Mouse (Mus musculus) urinary bladder, postnatal 10 days (tissue): ENCODE measurements at regions not wholly inside any gene's neighbourhood (a gene's known extent, or its start where the extent isn't known, plus 50 kb on each side); places are given as distances from the start of the nearest gene placed in this dataset.

Experiments
- DNase-seq: peaks from one replicate; pipeline ENCODE4 v3.0.0; 2022; ENCODE audit warnings: low spot score

- peak; percentile 25 for DNase-seq
Measured at GRCm38 (mm10) chr5:121078531-121078930, 68.6 kb upstream of the Rph3a start.

DNA sequence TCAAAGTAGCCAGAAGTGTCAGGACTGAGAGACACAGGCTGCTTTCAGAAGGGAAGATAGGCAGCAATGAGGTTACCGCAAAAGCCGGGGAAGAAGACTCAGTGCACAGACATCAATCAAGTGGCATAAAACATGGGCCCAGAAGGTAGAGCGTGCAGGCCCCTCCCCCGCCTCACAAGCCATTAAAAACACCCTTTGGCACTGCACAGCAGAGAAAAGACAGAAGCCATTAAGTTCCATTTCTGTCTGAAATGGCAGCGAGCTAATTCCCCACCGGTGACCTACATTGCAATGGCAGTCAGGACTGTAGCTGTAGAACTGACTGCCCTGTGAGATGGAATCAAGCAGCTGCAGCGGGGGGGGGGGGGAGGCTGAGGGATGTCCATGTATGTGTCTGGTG, 66.8 kb upstream of the Rph3a start:
- DNase-seq = no peak

- DNase-seq = no peak
Measured at GRCm38 (mm10) chr5:121068821-121069220, 58.9 kb upstream of the Rph3a start.

GRCm38 (mm10) chr5:121064721-121065120, 54.8 kb upstream of the Rph3a start:
- DNase-seq = no peak

DNA sequence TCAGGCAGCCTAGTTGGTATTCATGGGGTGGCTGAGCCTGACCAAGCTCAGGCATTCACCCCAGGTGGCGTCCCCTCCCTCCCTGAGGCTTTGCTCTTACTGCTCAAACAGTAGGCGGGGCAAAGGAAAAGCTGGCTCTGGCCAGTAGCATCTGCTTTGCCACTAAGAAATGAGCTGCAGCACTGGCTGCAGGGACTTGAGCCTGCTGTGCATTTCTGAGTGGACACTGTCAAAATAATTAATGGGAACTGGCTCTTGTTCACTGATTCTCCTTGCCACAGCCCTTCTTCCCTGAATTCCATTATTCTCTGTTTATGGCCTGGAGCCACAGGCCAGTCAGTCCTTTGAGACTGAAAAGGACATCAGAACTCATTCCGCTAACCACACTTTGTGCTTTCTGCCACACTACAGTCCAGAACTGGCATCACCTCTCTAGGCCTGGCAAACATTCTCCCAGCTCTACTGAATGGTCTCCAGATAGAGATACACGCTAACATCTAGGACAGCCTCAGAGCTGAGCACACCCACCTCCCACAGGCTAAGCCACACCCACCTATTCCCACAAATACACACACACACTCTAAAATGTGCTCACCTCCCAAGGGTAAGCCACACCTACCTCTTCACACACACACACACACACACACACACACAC, 53.2 kb upstream of the Rph3a start:
- no peak for DNase-seq

DNA sequence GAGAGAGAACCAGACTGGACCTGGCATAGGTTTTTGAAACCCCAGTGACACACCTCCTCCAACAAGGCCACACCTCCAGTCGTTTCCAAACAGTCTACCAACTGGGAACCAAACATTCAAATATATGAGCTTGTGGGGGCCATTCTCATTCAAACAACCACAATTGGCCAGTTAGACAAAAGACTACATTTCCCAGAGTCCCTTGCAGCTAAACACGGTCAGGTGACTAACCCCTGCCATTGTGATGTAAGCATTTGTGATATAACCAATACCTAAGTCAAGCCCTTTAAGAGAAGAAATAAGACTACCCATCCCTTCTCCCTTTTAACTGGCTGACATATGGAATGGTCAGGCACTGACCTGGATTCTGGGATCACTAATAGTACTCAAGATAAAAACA, 51.8 kb upstream of the Rph3a start:
- DNase-seq = no peak
